Mouse (Mus musculus) heart, postnatal 0 days (tissue): ENCODE results near the gene Fnbp4. TPM values are rescaled to one million over a fixed set of nuclear protein-coding genes. Genes with fewer than 3 reads are reported as not detected.

Experiments
- ATAC-seq: fragments of 200-750 bp; cut with Nextera tagmentation; 2 replicates; pipeline ENCODE4 v1.8.0; 2017; ENCODE audit warnings: low read depth, moderate number of reproducible peaks, moderate library complexity; ENCODE audit not compliant: insufficient read depth
- DNase-seq: peaks from one replicate; pipeline ENCODE4 v3.0.0-alpha.2; 2016; ENCODE audit warnings: low spot score
- H3K27ac ChIP-seq: fragments of 300-500 bp; sonication (generic); 2 replicates; pipeline ENCODE4 v1.5.1; 2014; ENCODE audit warnings: low read depth, mild to moderate bottlenecking
- H3K27me3 ChIP-seq: fragments of 300-500 bp; sonication (generic); 2 replicates; pipeline ENCODE4 v1.6.1; 2014; ENCODE audit warnings: low read length, mixed read lengths; ENCODE audit not compliant: control insufficient read depth, insufficient read depth
- H3K36me3 ChIP-seq: fragments of 300-500 bp; sonication (generic); replicated peaks from 2 replicates; pipeline ENCODE4 v1.6.1; 2014; ENCODE audit warnings: low read length, mixed read lengths; ENCODE audit not compliant: control insufficient read depth, insufficient read depth
- H3K4me1 ChIP-seq: fragments of 300-500 bp; sonication (generic); 2 replicates; pipeline ENCODE4 v1.6.1; 2014; ENCODE audit warnings: antibody characterized with exemption; ENCODE audit not compliant: control insufficient read depth, insufficient read depth
- H3K4me2 ChIP-seq: fragments of 300-500 bp; sonication (generic); 2 replicates; pipeline ENCODE4 v1.6.1; 2014; ENCODE audit warnings: low read depth, mild to moderate bottlenecking, low read length, moderate library complexity
- H3K4me3 ChIP-seq: fragments of 300-500 bp; sonication (generic); 2 replicates; pipeline ENCODE4 v1.5.1; 2014; ENCODE audit warnings: low read depth, low read length
- H3K9ac ChIP-seq: fragments of 300-500 bp; sonication (generic); replicated peaks from 2 replicates; pipeline ENCODE4 v1.6.1; 2014; ENCODE audit warnings: low read depth, low read length, mixed read lengths
- H3K9me3 ChIP-seq: fragments of 300-500 bp; sonication (generic); replicated peaks from 2 replicates; pipeline ENCODE4 v1.6.1; 2016; ENCODE audit warnings: low read length; ENCODE audit not compliant: control insufficient read depth
- CTCF ChIP-seq: IDR thresholded peaks from 2 replicates; pipeline ENCODE4 v1.5.1; 2016; ENCODE audit warnings: antibody characterized with exemption, control low read depth, low read depth
- EP300 ChIP-seq: IDR thresholded peaks from 2 replicates; pipeline ENCODE4 v1.6.1; 2016; ENCODE audit warnings: antibody characterized with exemption, low read depth
- WGBS: fragments of 180-500 bp; shearing (Covaris S2); extraction: QIAGEN DNeasy Blood & Tissue Kit; methylation state at CpG from one replicate; pipeline ENCODE4 v1.1.7; 2014; 5-methylcytosine and 5-hydroxymethylcytosine counted together
- polyA plus RNA-seq: library from polyadenylated mRNA; unstranded; fragments of >200 nt; fragmentation: Nextera tagmentation; extraction: Ambion mirVana; gene quantifications from 2 replicates; pipeline ENCODE4 v1.2.1, GENCODE M21; 2015
- total RNA-seq: library from RNA; depleted of rRNA; stranded (reverse); fragments of >200 nt; gene quantifications from 2 replicates; pipeline ENCODE4 v1.2.3, GENCODE M21; 2014; ENCODE audit warnings: low replicate concordance; rRNA removed

Gene Fnbp4
- total and polyA plus RNA-seq, 2 experiments from 2014 or later, result 23.8 to 39.0 TPM

DNA sequence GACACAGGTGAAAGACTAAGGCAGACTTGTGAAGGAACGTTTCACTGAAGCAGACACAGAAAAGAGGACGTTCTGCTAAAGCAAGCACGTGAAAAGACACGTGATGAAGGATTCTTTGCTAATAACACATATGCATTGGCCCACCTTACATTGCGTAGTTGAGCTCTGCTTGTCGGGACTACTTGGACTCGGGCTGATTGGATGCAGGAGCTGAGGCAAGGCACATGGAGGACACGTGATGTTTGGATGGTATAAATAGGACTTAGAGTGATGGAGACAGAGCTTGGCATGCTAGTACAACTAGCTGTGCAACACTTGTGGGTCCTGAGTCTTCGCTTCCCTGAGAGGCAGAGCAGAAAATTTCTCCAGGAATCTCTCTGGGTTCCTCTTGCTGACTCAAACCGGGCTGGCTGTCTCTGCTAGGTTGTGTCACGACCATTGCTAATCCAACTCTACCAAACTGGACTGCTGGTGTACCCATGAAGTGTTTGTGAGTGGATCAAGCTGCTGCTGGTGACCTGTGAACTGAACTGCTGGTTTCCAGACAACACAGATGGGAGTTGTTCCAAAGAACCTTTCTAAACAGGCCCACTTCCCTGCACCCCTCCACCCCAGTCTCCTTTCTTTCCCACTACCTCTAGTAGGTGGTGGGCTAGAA lies 80.5 kb downstream of the Fnbp4 start:
- Histone ChIP-seq H3K36me3 (no peaks in the 10 kb centered on the region), H3K4me3 (no peak overlapping the region), H3K9me3 (no peaks in the 10 kb centered on the region), H3K4me2 (no peak overlapping the region), H3K9ac (no peak overlapping the region), H3K27ac (no peak overlapping the region), H3K4me1 (no peaks in the 10 kb centered on the region), H3K27me3 (no peaks in the 10 kb centered on the region)
- DNase-seq (no peak), ATAC-seq (no peak)
- TF ChIP-seq EP300, result no peak
- no peak for TF ChIP-seq CTCF
- 77% methylated on average over 11 of the region's 11 CpGs for WGBS

DNA sequence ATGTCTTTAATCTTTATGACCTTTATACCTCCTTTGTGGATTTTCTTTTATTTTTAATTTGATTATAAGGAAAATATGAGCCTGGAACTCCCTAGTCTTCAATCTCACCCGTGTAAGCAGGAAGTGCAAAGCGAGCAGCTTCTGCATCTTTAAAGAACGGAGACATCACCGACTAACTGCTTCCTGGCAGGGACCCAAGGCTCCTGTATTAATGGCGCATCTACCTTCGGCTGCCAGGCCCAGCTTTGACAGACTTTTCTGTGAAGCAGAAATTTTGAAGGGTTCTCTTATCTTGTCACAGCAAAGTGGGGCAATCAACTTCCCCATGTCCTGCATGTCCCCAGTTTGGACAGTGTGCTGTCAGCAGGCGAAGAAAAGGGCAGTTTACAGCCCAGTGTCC lies 83.6 kb downstream of the Fnbp4 start:
- H3K36me3 ChIP-seq, result no peaks in the 10 kb centered on the region
- H3K4me1 ChIP-seq, result no peaks in the 10 kb centered on the region
- ATAC-seq (no peak), DNase-seq (no peak)
- no peak overlapping the region for H3K27ac ChIP-seq
- H3K9ac ChIP-seq, result no peak overlapping the region
- H3K27me3 ChIP-seq, result no peaks in the 10 kb centered on the region
- no peak overlapping the region for H3K4me3 ChIP-seq
- TF ChIP-seq CTCF (no peak), EP300 (no peak)
- H3K9me3 ChIP-seq, result no peaks in the 10 kb centered on the region
- no peak overlapping the region for H3K4me2 ChIP-seq
- WGBS, result 42% methylated on average over 7 of the region's 7 CpGs

Other genes starting within 250 kb of the Fnbp4 start
- gene Ptprj, start 164.7 kb upstream of the Fnbp4 start, total RNA-seq, result 5.6 and 6.8 TPM in 2 replicates
- 0.56 and 0.58 TPM in 2 replicates for gene Ptprj, start 164.7 kb upstream of the Fnbp4 start, polyA plus RNA-seq
- 13.4 and 13.6 TPM in 2 replicates for gene Nup160, start 68.2 kb upstream of the Fnbp4 start, total RNA-seq
- 8.3 and 9.7 TPM in 2 replicates for gene Nup160, start 68.2 kb upstream of the Fnbp4 start, polyA plus RNA-seq
- 1.4 and 4.8 TPM in 2 replicates for gene Agbl2, start 37.4 kb downstream of the Fnbp4 start, total RNA-seq
- gene Agbl2, start 37.4 kb downstream of the Fnbp4 start, polyA plus RNA-seq, result 0.70 and 0.98 TPM in 2 replicates
- 181 and 206 TPM in 2 replicates for gene Mtch2, start 101.8 kb downstream of the Fnbp4 start, total RNA-seq
- gene Mtch2, start 101.8 kb downstream of the Fnbp4 start, polyA plus RNA-seq, result 246 and 266 TPM in 2 replicates
- gene C1qtnf4, start 140.5 kb downstream of the Fnbp4 start, total RNA-seq, result 15.5 and 18.7 TPM in 2 replicates
- gene C1qtnf4, start 140.5 kb downstream of the Fnbp4 start, polyA plus RNA-seq, result 23.7 and 28.1 TPM in 2 replicates
- gene Kbtbd4, start 159.4 kb downstream of the Fnbp4 start, total RNA-seq, result 19.5 and 28.3 TPM in 2 replicates
- gene Kbtbd4, start 159.4 kb downstream of the Fnbp4 start, polyA plus RNA-seq, result 16.4 and 17.8 TPM in 2 replicates
- 556 and 596 TPM in 2 replicates for gene Ndufs3, start 159.5 kb downstream of the Fnbp4 start, total RNA-seq
- 620 and 652 TPM in 2 replicates for gene Ndufs3, start 159.5 kb downstream of the Fnbp4 start, polyA plus RNA-seq
- 85.6 and 113 TPM in 2 replicates for gene Celf1, start 195.0 kb downstream of the Fnbp4 start, total RNA-seq
- 63.9 and 72.6 TPM in 2 replicates for gene Celf1, start 195.0 kb downstream of the Fnbp4 start, polyA plus RNA-seq